Mouse (Mus musculus): ENCODE results near the gene Ldah. TPM values are rescaled to one million over a fixed set of nuclear protein-coding genes. Genes with fewer than 3 reads are reported as not detected.

The Ldah gene
- total RNA-seq, 2 experiments from 2014 or later: 20.7 to 36.1 TPM

Other genes starting within 250 kb of the Ldah start
- gene Apob, start 230.5 kb upstream of the Ldah start, total RNA-seq (2015; ENCODE audit: low replicate concordance): not detected in 2 replicates
- gene Apob, start 230.5 kb upstream of the Ldah start, total RNA-seq (2017; ENCODE audit: low replicate concordance): 0.14 TPM in 1 of 2 replicates, not detected in the other
- gene Gdf7, start 93.8 kb downstream of the Ldah start, total RNA-seq (2015; ENCODE audit: low replicate concordance): not detected in 2 replicates
- gene Gdf7, start 93.8 kb downstream of the Ldah start, total RNA-seq (2017; ENCODE audit: low replicate concordance): not detected in 2 replicates
- 1.5 TPM in 1 of 2 replicates, not detected in the other for gene Hs1bp3, start 105.3 kb downstream of the Ldah start, total RNA-seq (2015; ENCODE audit: low replicate concordance)
- gene Hs1bp3, start 105.3 kb downstream of the Ldah start, total RNA-seq (2017; ENCODE audit: low replicate concordance): 1.1 and 1.8 TPM in 2 replicates

All from erythroblast, adult 5-6 weeks (primary cell).